Mouse (Mus musculus): Measurements from ENCODE around the gene Fiz1. TPM values are rescaled to one million over a fixed set of nuclear protein-coding genes. Genes with fewer than 3 reads are reported as not detected.

Gene Fiz1
- total and polyA plus RNA-seq, 3 experiments, result 17.9 to 20.4 (median 18.2) TPM

- TF ChIP-seq POLR2A (IDR thresholded peaks at IDR 0.05; ENCODE audit: insufficient read depth, low read depth, low read length), result no peak
- peak; percentile 37 for TF ChIP-seq CTCF (IDR thresholded peaks at IDR 0.05)
- TF ChIP-seq EP300 (IDR thresholded peaks at IDR 0.05; ENCODE audit: insufficient read depth, low read depth, low read length), result no peak
- intact Hi-C loops (cut with DNase I), result loop anchor here (10.0 kb wide), 1 partner anchor 363 kb away; the partner anchor contains the start of gene Ppp6r1
- H3K36me3 ChIP-seq (ENCODE audit: control insufficient read depth, insufficient read depth, low read length), result no peaks in the 10 kb centered on the region
- no peak overlapping the region for H3K4me3 ChIP-seq
- H3K9ac ChIP-seq (ENCODE audit: low read depth, low read length), result no peak overlapping the region
- DNase-seq, result no peak
- H3K4me1 ChIP-seq (ENCODE audit: control insufficient read depth, insufficient read depth, low read length), result peaks cover 4% of the 10 kb centered on the region; the same call in 1 of the 2 replicates
- no peak overlapping the region for H3K27ac ChIP-seq
- H3K79me2 ChIP-seq (replicated peaks; ENCODE audit: control insufficient read depth, insufficient read depth, low read length), result no peaks in the 10 kb centered on the region
- no peaks in the 10 kb centered on the region for H3K27me3 ChIP-seq (ENCODE audit: control insufficient read depth, insufficient read depth, low read length)
- WGBS, result 90% methylated on average over 16 of the region's 16 CpGs
Observed at GRCm38 (mm10) chr7:5017352-5017751, 2.9 kb upstream of the Fiz1 start.

DNA sequence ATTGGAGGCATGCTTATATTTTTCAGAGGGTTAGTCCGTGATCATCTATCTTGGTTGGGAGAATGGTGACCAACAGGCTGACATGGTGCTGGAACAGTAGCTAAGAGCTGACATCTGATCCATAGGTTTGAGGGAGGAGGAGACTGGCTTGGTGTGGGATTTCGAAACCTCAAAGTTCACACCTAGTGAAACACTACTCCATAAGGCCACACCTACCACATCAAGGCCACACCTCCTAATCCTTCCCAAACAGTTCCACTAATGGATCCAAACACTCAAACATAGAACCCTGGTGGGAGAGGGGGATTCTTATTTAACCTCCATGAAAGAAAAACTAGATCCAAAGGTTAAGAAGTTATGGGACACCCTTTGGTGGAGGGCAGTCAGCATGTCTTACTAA is 2.4 kb upstream of the Fiz1 start:
- no peaks in the 10 kb centered on the region for H3K79me2 ChIP-seq (replicated peaks; ENCODE audit: control insufficient read depth, insufficient read depth, low read length)
- WGBS, result 100% methylated on average over 2 of the region's 2 CpGs
- no peak for DNase-seq
- H3K9ac ChIP-seq (ENCODE audit: low read depth, low read length), result no peak overlapping the region
- H3K4me3 ChIP-seq, result no peak overlapping the region
- intact Hi-C loops (cut with DNase I), result loop anchor here (10.0 kb wide), 1 partner anchor 362 kb away; the partner anchor contains the start of gene Ppp6r1
- no peak overlapping the region for H3K27ac ChIP-seq
- H3K4me1 ChIP-seq (ENCODE audit: control insufficient read depth, insufficient read depth, low read length), result peaks cover 4% of the 10 kb centered on the region; the same call in 1 of the 2 replicates
- H3K27me3 ChIP-seq (ENCODE audit: control insufficient read depth, insufficient read depth, low read length), result no peaks in the 10 kb centered on the region
- no peaks in the 10 kb centered on the region for H3K36me3 ChIP-seq (ENCODE audit: control insufficient read depth, insufficient read depth, low read length)
- no peak for TF ChIP-seq CTCF (IDR thresholded peaks at IDR 0.05)
- TF ChIP-seq EP300 (IDR thresholded peaks at IDR 0.05; ENCODE audit: insufficient read depth, low read depth, low read length), result no peak
- TF ChIP-seq POLR2A (IDR thresholded peaks at IDR 0.05; ENCODE audit: insufficient read depth, low read depth, low read length), result no peak

GRCm38 (mm10) chr7:5016057-5016456 is 1.6 kb upstream of the Fiz1 start:
- no peaks in the 10 kb centered on the region for H3K79me2 ChIP-seq (replicated peaks; ENCODE audit: control insufficient read depth, insufficient read depth, low read length)
- H3K4me1 ChIP-seq (ENCODE audit: control insufficient read depth, insufficient read depth, low read length), result peaks cover 3% of the 10 kb centered on the region; the same call in 1 of the 2 replicates
- WGBS, result 58% methylated on average over 3 of the region's 3 CpGs

DNA sequence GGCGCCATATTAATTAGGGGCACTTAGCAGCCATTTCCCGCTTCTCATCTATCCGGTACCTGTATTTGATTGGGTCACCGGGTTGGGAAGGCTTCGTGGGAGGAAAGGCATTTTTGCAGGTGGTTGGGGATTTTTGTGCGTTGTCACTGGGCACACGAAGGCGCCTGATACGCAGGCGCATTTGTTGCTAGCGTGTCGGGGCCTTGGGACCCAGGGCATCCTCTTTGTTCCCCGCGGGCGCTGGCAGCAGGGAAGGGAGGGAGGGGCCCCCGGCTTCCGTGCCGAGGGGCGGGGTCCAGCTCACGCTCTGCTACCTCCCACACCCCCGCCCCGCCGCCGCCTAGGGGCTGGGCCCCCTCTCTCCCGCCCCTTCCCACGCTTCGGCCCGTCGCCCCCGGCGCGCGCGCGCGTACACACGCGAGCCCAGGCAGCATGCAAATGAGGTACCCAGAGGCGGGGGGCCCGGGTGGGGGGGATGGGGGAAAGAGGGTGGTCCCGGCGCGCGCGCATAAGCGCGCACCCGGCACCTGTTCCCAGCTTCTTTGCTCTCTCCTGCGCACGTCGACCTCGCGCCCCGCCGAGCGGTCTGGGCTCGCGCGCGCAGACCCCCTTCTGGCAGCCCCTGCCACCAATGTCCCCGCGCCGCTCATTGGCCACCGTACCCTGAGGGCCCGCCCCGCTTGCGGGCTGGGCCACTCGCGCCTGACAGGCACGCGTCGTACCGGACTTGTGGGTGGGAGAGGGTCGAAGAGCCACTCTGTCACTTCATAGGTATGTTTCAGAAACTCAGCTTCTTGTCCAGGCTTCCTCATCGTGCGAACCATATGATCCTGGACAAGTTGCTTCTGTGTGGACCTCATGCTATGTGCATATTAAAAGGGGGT is 863 bp upstream of the Fiz1 start, which contains the start of gene Gm44973:
Gene Gm44973, plus strand, starts transcription at position 379 of the 884 bp plus-strand sequence.
- intact Hi-C loops (cut with DNase I), result loop anchor here (1.0 to 10.0 kb wide), 3 partner anchors 47 to 361 kb away; partner anchors contain the start of genes Ppp6r1, U2af2 and Ube2s
- peak within 1 kb of the TSS; percentile 96 for H3K9ac ChIP-seq (ENCODE audit: low read depth, low read length)
- peak; percentile 94 to 96 for DNase-seq
- H3K4me3 ChIP-seq, result peak within 1 kb of the TSS; percentile 87
- TF ChIP-seq POLR2A (IDR thresholded peaks at IDR 0.05; ENCODE audit: insufficient read depth, low read depth, low read length) (peak; percentile 54), CTCF (IDR thresholded peaks at IDR 0.05) (no peak; the same call in 1 of the 2 replicates)
- peak within 1 kb of the TSS; percentile 97 for H3K27ac ChIP-seq
- no peaks in the 10 kb centered on the region for H3K79me2 ChIP-seq (replicated peaks; ENCODE audit: control insufficient read depth, insufficient read depth, low read length)
- under 1% methylated on average over 72 of the region's 76 CpGs for WGBS
- H3K27me3 ChIP-seq (ENCODE audit: control insufficient read depth, insufficient read depth, low read length), result no peaks in the 10 kb centered on the region
- no peaks in the 10 kb centered on the region for H3K36me3 ChIP-seq (ENCODE audit: control insufficient read depth, insufficient read depth, low read length)
- H3K4me1 ChIP-seq (ENCODE audit: control insufficient read depth, insufficient read depth, low read length), result peaks cover 3% of the 10 kb centered on the region; the same call in 1 of the 2 replicates

More at GRCm38 (mm10) chr7:5016057-5016456, 1.6 kb upstream of the Fiz1 start:
- H3K27me3 ChIP-seq (ENCODE audit: control insufficient read depth, insufficient read depth, low read length), result no peaks in the 10 kb centered on the region
- intact Hi-C loops (cut with DNase I), result loop anchor here (10.0 kb wide), 1 partner anchor 361 kb away; the partner anchor contains the start of gene Ppp6r1
- H3K27ac ChIP-seq, result peak overlapping the region; percentile 97
- peak overlapping the region; percentile 87 for H3K4me3 ChIP-seq
- TF ChIP-seq EP300 (IDR thresholded peaks at IDR 0.05; ENCODE audit: insufficient read depth, low read depth, low read length), result no peak
- no peak for TF ChIP-seq CTCF (IDR thresholded peaks at IDR 0.05)
- no peak for TF ChIP-seq POLR2A (IDR thresholded peaks at IDR 0.05; ENCODE audit: insufficient read depth, low read depth, low read length)
- DNase-seq, result no peak
- H3K9ac ChIP-seq (ENCODE audit: low read depth, low read length), result peak overlapping the region; percentile 94
- no peaks in the 10 kb centered on the region for H3K36me3 ChIP-seq (ENCODE audit: control insufficient read depth, insufficient read depth, low read length)

DNA sequence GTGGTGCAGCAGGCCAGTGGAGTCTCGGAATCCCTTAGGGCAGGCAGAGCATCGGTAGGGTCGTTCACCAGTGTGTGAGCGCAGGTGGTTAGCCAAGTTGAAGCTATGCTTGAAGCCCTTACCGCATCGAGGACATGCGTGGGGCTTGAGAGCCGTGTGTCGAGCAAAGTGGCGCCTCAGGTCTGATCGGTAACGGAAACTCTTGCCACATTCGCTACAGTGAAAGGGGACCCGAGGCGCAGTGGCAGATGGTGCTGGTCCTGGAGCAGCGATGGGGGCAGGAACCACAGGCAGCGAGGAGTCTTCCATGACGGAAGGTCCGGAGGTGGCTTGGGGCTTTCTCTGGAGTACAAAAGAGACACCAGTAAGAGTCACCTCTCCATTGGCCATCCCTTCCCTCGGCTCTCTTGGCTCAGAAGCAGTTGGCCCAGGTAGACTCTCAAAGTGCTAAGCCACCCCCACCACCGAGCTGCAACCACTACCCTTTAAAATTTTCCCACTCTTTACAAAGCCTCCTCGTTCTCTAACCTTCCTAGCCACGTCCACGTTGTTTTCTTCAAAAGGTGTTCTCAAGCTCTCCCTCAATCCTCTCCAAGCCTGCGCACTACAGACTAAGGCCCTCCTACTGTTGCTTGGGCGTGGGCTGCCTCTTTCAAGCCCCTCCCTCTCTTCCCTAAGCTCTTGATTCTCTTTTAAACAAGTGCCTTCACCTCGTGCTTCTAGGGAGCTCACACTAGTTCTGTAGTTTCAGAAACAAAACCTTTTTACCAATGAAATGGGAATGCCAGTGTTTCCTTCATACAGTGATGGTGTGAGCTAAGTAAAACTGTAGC is 1.6 kb downstream of the Fiz1 start:
- no peaks in the 10 kb centered on the region for H3K36me3 ChIP-seq (ENCODE audit: control insufficient read depth, insufficient read depth, low read length)

More for the DNA sequence above, 1.6 kb downstream of the Fiz1 start:
- Histone ChIP-seq H3K27ac (no peak overlapping the region), H3K79me2 (replicated peaks; ENCODE audit: control insufficient read depth, insufficient read depth, low read length) (no peaks in the 10 kb centered on the region), H3K4me3 (no peak overlapping the region), H3K9ac (ENCODE audit: low read depth, low read length) (no peak overlapping the region), H3K27me3 (ENCODE audit: control insufficient read depth, insufficient read depth, low read length) (no peaks in the 10 kb centered on the region), H3K4me1 (ENCODE audit: control insufficient read depth, insufficient read depth, low read length) (no peaks in the 10 kb centered on the region)
- intact Hi-C loops (cut with DNase I), result loop anchor here (2.0 to 10.0 kb wide), 3 partner anchors 16 to 358 kb away; partner anchors contain the start of genes Ppp6r1 and Zfp579
- TF ChIP-seq CTCF (IDR thresholded peaks at IDR 0.05) (no peak), EP300 (IDR thresholded peaks at IDR 0.05; ENCODE audit: insufficient read depth, low read depth, low read length) (no peak), POLR2A (IDR thresholded peaks at IDR 0.05; ENCODE audit: insufficient read depth, low read depth, low read length) (no peak)
- 90% methylated on average over 27 of the region's 27 CpGs for WGBS
- no peak for DNase-seq

Measured in heart, adult 2 months (tissue).